Mouse (Mus musculus) heart, postnatal 0 days (tissue): Measurements from ENCODE around the gene Hnrnpa1.

Experiments used
- CTCF ChIP-seq: IDR thresholded peaks from 2 replicates; pipeline ENCODE4 v1.5.1; 2016; ENCODE audit warnings: antibody characterized with exemption, control low read depth, low read depth
- EP300 ChIP-seq: IDR thresholded peaks from 2 replicates; pipeline ENCODE4 v1.6.1; 2016; ENCODE audit warnings: antibody characterized with exemption, low read depth

DNA sequence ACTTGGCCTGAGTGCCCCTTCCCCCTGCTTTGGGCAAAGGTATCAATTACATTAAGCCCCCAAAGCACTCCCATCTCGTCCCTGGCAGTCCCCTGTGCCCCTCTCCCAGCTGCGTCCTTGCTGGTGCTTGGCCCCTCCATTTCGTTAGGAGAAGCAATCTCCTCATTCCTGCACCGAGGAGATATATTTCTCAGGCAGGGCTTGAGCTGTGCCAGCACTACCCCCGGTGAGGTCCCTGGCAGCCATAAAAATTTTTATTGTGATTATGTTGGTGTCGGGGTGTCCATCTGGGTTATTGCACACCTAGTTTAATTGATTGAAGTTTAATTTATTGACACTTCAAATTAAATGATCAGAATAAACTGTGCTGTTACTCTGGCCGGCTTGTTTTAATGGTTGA, 37.7 kb downstream of the Hnrnpa1 start:
- no peak for TF ChIP-seq CTCF
- no peak for TF ChIP-seq EP300
